Mouse (Mus musculus): ENCODE results near the gene Slc39a11. TPM values are rescaled to one million over a fixed set of nuclear protein-coding genes. Genes with fewer than 3 reads are reported as not detected.
A peak's percentile ranks its signal among the peaks of the same experiment; 100 is the strongest.

Gene Slc39a11
- polyA plus RNA-seq, 1 experiment from 2014 or later: 15.1 TPM

GRCm38 (mm10) chr11:113412545-113412944, 237.3 kb downstream of the Slc39a11 start:
- Histone ChIP-seq H3K9me3 (ENCODE audit: low read length) (no peaks in the 10 kb centered on the region), H3K9ac (replicated peaks; ENCODE audit: low read depth) (no peak overlapping the region), H3K27ac (ENCODE audit: low read length) (no peak overlapping the region), H3K4me1 (ENCODE audit: insufficient read depth, low read depth, low read length) (no peaks in the 10 kb centered on the region), H3K4me2 (replicated peaks; ENCODE audit: low read depth, low read length) (no peak overlapping the region), H3K27me3 (replicated peaks; ENCODE audit: insufficient read depth, low read length) (no peaks in the 10 kb centered on the region), H3K36me3 (ENCODE audit: insufficient read depth, low read length) (no peaks in the 10 kb centered on the region), H3K4me3 (ENCODE audit: low read depth, low read length) (no peak overlapping the region)
- DNase-seq (ENCODE audit: low spot score) (no peak), ATAC-seq (no peak)
- TF ChIP-seq EP300 (IDR thresholded peaks at IDR 0.05) (no peak), CTCF (IDR thresholded peaks at IDR 0.05) (peak; percentile 55)
- WGBS: 89% methylated on average over 4 of the region's 4 CpGs

GRCm38 (mm10) chr11:113411798-113412197, 238.1 kb downstream of the Slc39a11 start:
- Histone ChIP-seq H3K27ac (ENCODE audit: low read length) (no peak overlapping the region), H3K36me3 (ENCODE audit: insufficient read depth, low read length) (no peaks in the 10 kb centered on the region), H3K27me3 (replicated peaks; ENCODE audit: insufficient read depth, low read length) (no peaks in the 10 kb centered on the region), H3K9ac (replicated peaks; ENCODE audit: low read depth) (no peak overlapping the region), H3K4me2 (replicated peaks; ENCODE audit: low read depth, low read length) (no peak overlapping the region), H3K9me3 (ENCODE audit: low read length) (no peaks in the 10 kb centered on the region), H3K4me3 (ENCODE audit: low read depth, low read length) (no peak overlapping the region), H3K4me1 (ENCODE audit: insufficient read depth, low read depth, low read length) (no peaks in the 10 kb centered on the region)
- ATAC-seq (no peak), DNase-seq (ENCODE audit: low spot score) (no peak)
- TF ChIP-seq EP300 (IDR thresholded peaks at IDR 0.05) (no peak), CTCF (IDR thresholded peaks at IDR 0.05) (no peak)
- 74% methylated on average over 10 of the region's 10 CpGs for whole genome bisulfite sequencing

- Histone ChIP-seq H3K36me3 (ENCODE audit: insufficient read depth, low read length) (no peaks in the 10 kb centered on the region), H3K9me3 (ENCODE audit: low read length) (no peaks in the 10 kb centered on the region), H3K27me3 (replicated peaks; ENCODE audit: insufficient read depth, low read length) (no peaks in the 10 kb centered on the region), H3K4me3 (ENCODE audit: low read depth, low read length) (no peak overlapping the region), H3K27ac (ENCODE audit: low read length) (no peak overlapping the region), H3K4me1 (ENCODE audit: insufficient read depth, low read depth, low read length) (no peaks in the 10 kb centered on the region), H3K4me2 (replicated peaks; ENCODE audit: low read depth, low read length) (no peak overlapping the region), H3K9ac (replicated peaks; ENCODE audit: low read depth) (no peak overlapping the region)
- TF ChIP-seq CTCF (IDR thresholded peaks at IDR 0.05): peak; percentile 60
- no peak for TF ChIP-seq EP300 (IDR thresholded peaks at IDR 0.05)
- 85% methylated on average over 9 of the region's 9 CpGs for WGBS
- ATAC-seq (no peak), DNase-seq (ENCODE audit: low spot score) (no peak)
Measured at GRCm38 (mm10) chr11:113409121-113409520, 240.8 kb downstream of the Slc39a11 start.

GRCm38 (mm10) chr11:113407474-113407873, 242.4 kb downstream of the Slc39a11 start:
- H3K36me3 ChIP-seq (ENCODE audit: insufficient read depth, low read length): no peaks in the 10 kb centered on the region
- WGBS: 95% methylated on average over 4 of the region's 4 CpGs

GRCm38 (mm10) chr11:113400868-113401267, 249.0 kb downstream of the Slc39a11 start:
- no peak overlapping the region for H3K4me3 ChIP-seq (ENCODE audit: low read depth, low read length)
- H3K4me2 ChIP-seq (replicated peaks; ENCODE audit: low read depth, low read length): no peak overlapping the region
- H3K4me1 ChIP-seq (ENCODE audit: insufficient read depth, low read depth, low read length): no peaks in the 10 kb centered on the region
- H3K27me3 ChIP-seq (replicated peaks; ENCODE audit: insufficient read depth, low read length): no peaks in the 10 kb centered on the region
- H3K9ac ChIP-seq (replicated peaks; ENCODE audit: low read depth): no peak overlapping the region
- no peaks in the 10 kb centered on the region for H3K36me3 ChIP-seq (ENCODE audit: insufficient read depth, low read length)
- TF ChIP-seq CTCF (IDR thresholded peaks at IDR 0.05): peak; percentile 16; the same call in 1 of the 2 replicates
- no peak for TF ChIP-seq EP300 (IDR thresholded peaks at IDR 0.05)
- H3K27ac ChIP-seq (ENCODE audit: low read length): no peak overlapping the region
- WGBS: 94% methylated on average over 4 of the region's 4 CpGs
- DNase-seq (ENCODE audit: low spot score) (no peak), ATAC-seq (no peak)
- H3K9me3 ChIP-seq (ENCODE audit: low read length): 0 out of 2 replicates have a peak, but pooled peaks cover 3% of the 10 kb centered on the region

More at GRCm38 (mm10) chr11:113407474-113407873, 242.4 kb downstream of the Slc39a11 start:
- Histone ChIP-seq H3K4me1 (ENCODE audit: insufficient read depth, low read depth, low read length) (no peaks in the 10 kb centered on the region), H3K9me3 (ENCODE audit: low read length) (no peaks in the 10 kb centered on the region), H3K27me3 (replicated peaks; ENCODE audit: insufficient read depth, low read length) (no peaks in the 10 kb centered on the region), H3K27ac (ENCODE audit: low read length) (no peak overlapping the region), H3K4me2 (replicated peaks; ENCODE audit: low read depth, low read length) (no peak overlapping the region), H3K4me3 (ENCODE audit: low read depth, low read length) (no peak overlapping the region), H3K9ac (replicated peaks; ENCODE audit: low read depth) (no peak overlapping the region)
- DNase-seq (ENCODE audit: low spot score): no peak
- no peak for ATAC-seq
- TF ChIP-seq EP300 (IDR thresholded peaks at IDR 0.05) (no peak), CTCF (IDR thresholded peaks at IDR 0.05) (no peak)

GRCm38 (mm10) chr11:113399601-113400000, 250.3 kb downstream of the Slc39a11 start:
- 77% methylated on average over 11 of the region's 11 CpGs for WGBS
- H3K36me3 ChIP-seq (ENCODE audit: insufficient read depth, low read length): no peaks in the 10 kb centered on the region
- no peak overlapping the region for H3K4me2 ChIP-seq (replicated peaks; ENCODE audit: low read depth, low read length)
- H3K27me3 ChIP-seq (replicated peaks; ENCODE audit: insufficient read depth, low read length): no peaks in the 10 kb centered on the region
- no peak for ATAC-seq
- no peak overlapping the region for H3K27ac ChIP-seq (ENCODE audit: low read length)
- H3K4me1 ChIP-seq (ENCODE audit: insufficient read depth, low read depth, low read length): no peaks in the 10 kb centered on the region
- H3K4me3 ChIP-seq (ENCODE audit: low read depth, low read length): no peak overlapping the region
- TF ChIP-seq CTCF (IDR thresholded peaks at IDR 0.05) (no peak), EP300 (IDR thresholded peaks at IDR 0.05) (no peak)
- H3K9me3 ChIP-seq (ENCODE audit: low read length): 0 out of 2 replicates have a peak, but pooled peaks cover 3% of the 10 kb centered on the region
- H3K9ac ChIP-seq (replicated peaks; ENCODE audit: low read depth): no peak overlapping the region
- no peak for DNase-seq (ENCODE audit: low spot score)

GRCm38 (mm10) chr11:113397394-113397793, 252.5 kb downstream of the Slc39a11 start:
- Histone ChIP-seq H3K36me3 (ENCODE audit: insufficient read depth, low read length) (no peaks in the 10 kb centered on the region), H3K4me1 (ENCODE audit: insufficient read depth, low read depth, low read length) (no peaks in the 10 kb centered on the region), H3K4me3 (ENCODE audit: low read depth, low read length) (no peak overlapping the region), H3K9ac (replicated peaks; ENCODE audit: low read depth) (no peak overlapping the region), H3K9me3 (ENCODE audit: low read length) (0 out of 2 replicates have a peak, but pooled peaks cover 3% of the 10 kb centered on the region), H3K27me3 (replicated peaks; ENCODE audit: insufficient read depth, low read length) (no peaks in the 10 kb centered on the region), H3K4me2 (replicated peaks; ENCODE audit: low read depth, low read length) (no peak overlapping the region), H3K27ac (ENCODE audit: low read length) (no peak overlapping the region)
- DNase-seq (ENCODE audit: low spot score) (no peak), ATAC-seq (no peak)
- TF ChIP-seq EP300 (IDR thresholded peaks at IDR 0.05) (no peak), CTCF (IDR thresholded peaks at IDR 0.05) (peak; percentile 29)
- WGBS: 73% methylated on average over 1 of the region's 1 CpGs

Data from lung, postnatal 0 days (tissue).